Mouse (Mus musculus): ENCODE data around the gene Rapgef5. TPM values are rescaled to one million over a fixed set of nuclear protein-coding genes. Genes with fewer than 3 reads are reported as not detected.

Rapgef5 gene
- total RNA-seq, 2 experiments from 2014 or later, result 8.6 to 13.6 TPM

DNA sequence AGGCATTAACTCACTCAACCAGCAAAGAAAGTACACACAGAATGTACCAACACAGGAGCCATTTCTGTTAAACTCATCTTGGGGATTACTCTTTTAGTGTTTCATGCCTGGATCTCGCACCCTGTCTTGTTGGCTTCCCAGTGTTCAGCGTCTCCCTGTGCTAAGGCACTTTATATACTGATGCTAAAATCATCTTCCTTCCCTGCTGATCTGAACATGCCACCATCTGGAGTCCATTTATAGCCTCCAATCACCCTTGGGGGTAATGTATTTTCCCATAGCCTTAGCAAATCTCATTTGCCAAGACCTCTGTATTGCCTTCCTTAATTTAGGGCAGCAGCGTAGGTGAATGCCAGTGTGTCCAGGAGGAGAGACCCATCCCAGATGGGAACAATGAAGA lies 11.6 kb downstream of the Rapgef5 start:
- no peak for DNase-seq
- intact Hi-C loops (cut with DNase I; ENCODE audit: low total_unique reads), result no loop called here

DNA sequence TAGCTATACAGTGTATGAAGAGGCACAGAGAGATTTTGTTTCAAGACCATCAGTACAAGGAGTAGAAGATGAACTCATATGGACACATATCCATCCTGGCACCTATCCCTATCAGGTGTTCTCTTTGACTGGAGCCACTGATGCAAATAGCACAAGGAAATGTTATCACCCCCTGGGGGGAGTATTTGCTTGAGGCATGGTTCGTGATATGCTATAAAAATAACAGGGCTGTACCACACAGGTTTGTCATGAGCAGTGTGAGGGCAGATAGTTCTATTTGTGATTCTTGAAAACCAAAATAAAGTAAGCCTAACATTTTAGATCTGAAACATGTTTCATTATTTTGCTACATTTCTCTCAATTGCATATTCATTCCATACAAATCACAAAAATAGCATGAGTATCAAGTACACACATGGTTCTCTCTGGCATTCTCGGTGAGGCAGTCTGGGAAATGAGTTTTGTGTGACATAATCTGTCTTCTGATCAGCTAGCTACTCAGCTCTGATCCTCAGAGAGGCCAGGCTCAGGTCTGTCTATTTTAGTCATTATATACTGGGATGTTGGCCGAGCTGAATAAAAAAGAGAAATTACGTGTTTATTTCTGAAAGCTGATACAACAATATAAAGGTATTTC lies 12.3 kb downstream of the Rapgef5 start:
- no peak for DNase-seq
- intact Hi-C loops (cut with DNase I; ENCODE audit: low total_unique reads), result no loop called here

DNA sequence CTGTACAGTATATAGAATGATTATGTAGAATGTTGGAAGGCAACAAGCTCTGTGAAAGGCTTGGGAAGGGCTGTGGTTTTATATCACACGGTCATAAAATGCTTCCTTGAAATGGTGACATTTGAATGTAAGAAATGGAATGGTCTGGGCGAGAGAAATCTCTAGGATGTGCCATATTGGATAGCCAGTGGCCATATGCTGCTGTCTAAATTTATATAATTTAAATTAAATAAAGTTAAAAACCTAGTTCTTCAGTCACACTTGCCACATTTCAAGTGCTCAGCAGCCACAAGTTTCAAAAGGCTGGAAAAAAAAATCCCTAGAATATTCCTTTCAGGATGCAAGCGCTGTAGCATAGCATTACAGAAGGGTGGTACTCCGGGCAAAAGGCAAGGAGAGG lies 14.8 kb downstream of the Rapgef5 start:
- DNase-seq, result no peak
- intact Hi-C loops (cut with DNase I; ENCODE audit: low total_unique reads), result no loop called here

DNA sequence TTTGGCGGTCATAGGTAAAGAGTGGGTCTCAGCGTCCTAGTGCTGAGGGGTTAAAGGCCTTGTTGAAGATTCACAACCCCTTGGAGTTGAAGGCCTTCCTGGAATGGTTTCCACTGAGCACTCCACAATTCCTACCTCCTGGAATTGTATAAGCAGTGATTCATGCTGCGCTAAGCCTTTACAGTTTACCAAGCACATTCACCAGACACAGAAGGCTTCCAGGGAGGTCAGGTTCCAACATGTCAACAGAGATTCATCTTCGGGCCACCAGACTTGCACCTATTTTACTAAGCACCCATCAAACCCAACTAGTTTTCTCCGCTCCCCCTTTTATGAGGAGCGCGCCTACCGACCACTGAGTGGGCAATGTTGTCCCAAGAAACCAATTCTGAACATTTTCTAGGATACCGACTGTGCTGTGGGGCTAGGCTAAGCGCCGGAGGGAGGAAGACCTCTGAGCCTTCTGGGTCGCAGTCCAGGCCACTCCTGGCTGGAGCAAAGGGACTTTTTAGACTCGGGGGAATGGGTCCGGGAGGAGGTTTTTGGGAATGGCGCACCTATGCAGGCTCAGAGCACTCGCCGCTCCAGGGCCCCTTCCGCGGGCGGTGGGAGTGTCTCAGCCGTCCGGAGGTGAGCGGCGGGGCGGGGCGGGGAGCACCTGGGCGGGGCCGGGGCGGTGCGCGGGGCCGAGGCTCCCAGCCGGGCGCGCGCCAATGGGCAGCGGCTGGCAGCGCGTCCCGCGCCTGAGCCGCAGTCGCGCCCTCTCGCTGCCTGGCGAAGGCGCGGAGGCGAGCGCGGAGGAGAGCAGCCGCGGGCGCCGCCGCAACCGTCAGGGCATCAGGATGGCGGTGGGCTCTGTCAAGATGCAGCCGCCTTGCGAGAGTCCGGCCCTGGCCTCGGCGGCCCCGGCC lies 17.2 kb downstream of the Rapgef5 start:
- intact Hi-C loops (cut with DNase I; ENCODE audit: low total_unique reads), result no loop called here
- peak; percentile 9 for DNase-seq

DNA sequence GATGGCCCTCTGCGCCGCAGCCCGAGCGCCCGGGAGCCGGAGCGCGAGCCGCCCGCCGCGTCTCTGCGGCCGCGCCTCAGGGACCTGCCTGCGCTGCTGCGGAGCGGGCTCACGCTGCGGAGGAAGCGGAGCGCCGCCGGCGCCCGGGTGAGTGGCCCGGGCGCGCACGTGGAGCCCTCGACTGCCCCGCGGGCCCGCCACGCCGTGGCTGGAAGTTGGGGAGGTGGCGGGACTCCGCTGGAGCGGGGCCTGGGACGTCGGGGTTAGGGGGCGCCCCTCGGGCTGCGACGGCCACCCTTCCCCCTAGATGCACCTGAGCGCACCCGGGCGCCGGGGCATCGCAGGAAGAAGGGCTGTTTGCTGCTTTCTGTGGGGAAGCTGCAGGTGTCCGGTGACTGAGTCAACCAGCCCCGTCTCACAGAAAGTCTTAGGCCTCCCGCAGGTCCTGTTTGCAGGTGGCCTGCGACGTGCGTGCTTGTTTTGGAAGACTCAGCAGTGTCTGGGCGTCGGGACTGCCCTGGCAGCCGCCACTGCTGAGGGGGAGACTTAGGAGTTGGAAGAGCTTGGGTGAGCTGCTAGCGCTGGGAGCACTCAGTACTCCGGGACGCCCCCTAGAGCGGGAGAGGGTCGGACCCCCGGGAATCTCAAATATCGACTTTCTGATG lies 17.9 kb downstream of the Rapgef5 start:
- intact Hi-C loops (cut with DNase I; ENCODE audit: low total_unique reads), result no loop called here
- DNase-seq, result peak; percentile 5

DNA sequence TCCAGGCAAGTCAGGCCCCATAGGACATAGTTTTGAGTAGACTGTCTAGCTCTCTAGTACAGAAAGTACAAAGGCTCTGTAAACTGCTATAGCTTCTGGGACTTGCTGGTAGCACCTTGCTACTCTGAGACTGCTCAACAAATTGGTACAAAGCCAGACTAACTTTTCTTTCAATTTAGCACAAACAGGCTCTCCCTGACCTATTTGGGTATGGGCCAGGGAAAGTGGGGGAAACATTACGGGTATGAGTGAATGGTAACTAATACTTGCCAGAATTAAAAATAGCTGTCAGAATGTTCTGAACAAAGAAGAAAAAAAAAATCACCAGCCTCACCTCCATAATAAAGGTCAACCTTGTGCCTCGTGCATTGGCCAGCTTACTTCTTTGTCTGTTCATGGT lies 24.1 kb downstream of the Rapgef5 start:
- DNase-seq, result no peak
- intact Hi-C loops (cut with DNase I; ENCODE audit: low total_unique reads), result no loop called here

DNA sequence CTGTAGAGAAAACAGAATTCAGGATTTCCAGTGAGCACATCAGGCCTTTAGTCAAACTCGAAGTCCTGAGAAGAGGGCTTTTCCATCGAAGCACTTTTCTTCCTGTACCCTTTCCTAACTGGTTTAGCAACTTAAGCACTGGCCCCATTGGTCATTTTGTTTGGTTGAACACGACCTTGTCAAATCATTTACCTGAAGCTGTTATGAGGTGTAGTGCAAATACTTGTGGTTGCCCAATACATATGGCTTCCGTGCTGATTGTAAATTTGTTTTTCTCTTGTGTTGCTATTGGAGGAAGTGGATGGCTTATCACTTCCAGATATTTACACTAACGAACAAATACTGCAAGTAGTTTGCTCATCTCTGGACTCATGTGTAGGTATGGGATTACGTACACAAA lies 29.0 kb downstream of the Rapgef5 start:
- DNase-seq, result no peak
- intact Hi-C loops (cut with DNase I; ENCODE audit: low total_unique reads), result no loop called here

DNA sequence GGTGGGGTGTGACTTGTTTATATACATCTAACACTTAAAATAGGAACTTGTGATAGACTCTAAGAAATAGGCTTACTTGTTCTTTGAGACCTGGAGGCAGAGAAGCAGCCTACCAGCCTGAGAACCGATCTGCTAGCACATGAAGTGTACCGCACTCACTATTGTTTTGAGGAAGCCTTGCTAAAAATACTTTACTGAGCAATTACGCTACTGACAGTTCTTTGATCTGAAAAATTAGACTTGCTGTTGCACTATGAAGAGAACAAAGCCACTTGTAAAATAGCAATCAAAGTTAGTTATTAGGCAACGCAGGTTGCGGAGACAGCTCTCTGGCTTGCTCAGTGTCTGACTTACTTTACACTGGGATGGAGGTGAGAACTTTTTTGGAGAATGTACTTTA lies 37.1 kb downstream of the Rapgef5 start:
- intact Hi-C loops (cut with DNase I; ENCODE audit: low total_unique reads), result no loop called here
- no peak for DNase-seq

DNA sequence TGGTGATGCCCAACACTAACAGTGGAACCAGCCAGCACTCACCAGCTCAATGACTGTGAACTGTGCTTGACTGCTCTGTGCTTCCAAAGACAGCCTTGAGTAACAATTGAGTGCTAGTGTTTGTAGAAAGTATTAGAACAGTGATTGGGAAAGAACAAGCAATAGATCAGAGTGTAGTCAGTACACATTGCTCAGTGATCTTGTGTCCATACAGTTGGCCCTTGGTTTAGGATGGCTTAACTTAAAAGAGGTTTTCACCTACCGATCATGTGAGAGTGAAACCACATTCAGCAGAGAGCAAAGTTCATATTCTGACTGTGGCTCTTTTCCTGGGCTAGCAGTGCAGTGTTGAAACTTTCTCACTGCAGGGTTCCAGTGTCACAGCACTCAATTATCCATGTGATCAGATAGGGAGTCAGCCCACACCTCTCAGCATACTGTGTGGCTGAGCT lies 38.4 kb downstream of the Rapgef5 start:
- no peak for DNase-seq
- intact Hi-C loops (cut with DNase I; ENCODE audit: low total_unique reads), result no loop called here

DNA sequence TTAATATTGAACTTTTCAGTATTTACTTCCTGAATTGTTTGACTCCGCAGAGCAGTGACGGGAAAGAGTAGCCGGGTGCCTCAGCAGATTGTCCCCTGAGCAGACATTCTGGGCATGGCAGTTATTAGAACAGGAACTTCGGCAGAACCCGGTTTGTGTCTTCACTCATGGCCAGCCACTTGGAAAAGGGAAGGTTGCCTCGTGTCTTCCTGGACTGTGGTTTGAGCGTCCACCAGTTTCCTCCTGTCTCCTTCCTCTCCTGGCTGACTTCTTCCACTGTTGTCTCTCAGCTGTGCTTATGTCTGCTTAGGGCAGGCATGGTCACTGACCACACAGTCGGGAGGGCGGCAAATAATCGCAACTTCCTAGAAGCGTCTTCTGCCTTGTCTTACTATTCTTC lies 44.2 kb downstream of the Rapgef5 start:
- intact Hi-C loops (cut with DNase I; ENCODE audit: low total_unique reads), result no loop called here
- peak; percentile 6 for DNase-seq

DNA sequence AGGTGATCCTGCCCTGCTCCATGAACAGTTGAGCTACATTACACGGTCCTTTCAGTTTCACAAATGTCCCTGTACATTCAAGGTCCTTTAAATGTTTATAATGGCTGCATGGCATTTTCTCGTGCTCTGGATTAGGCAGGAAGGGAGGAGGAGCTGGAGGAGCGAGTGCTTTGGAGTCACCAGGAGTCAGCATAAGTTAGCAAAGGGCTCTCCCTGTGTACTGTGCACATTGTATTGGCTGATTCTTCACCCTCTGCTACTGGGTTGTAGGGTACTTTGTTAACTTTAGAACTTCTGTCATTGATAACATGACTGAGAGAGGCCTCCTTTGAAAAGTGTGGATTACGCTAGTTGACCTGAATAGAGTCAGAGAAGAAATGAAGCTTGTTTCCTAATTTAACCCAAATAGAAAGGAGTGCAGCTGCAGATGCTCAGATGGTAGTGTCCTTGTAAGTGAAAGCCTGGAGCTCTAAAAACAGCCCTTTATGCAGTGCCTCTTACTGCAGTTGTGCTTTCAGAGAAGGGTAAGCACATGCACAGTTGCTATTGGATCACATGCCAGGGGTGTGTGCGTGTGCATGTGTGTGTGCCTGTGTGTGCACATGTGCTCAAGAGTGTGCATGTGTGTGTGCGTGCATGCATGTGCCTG lies 45.3 kb downstream of the Rapgef5 start:
- intact Hi-C loops (cut with DNase I; ENCODE audit: low total_unique reads), result no loop called here
- no peak for DNase-seq

DNA sequence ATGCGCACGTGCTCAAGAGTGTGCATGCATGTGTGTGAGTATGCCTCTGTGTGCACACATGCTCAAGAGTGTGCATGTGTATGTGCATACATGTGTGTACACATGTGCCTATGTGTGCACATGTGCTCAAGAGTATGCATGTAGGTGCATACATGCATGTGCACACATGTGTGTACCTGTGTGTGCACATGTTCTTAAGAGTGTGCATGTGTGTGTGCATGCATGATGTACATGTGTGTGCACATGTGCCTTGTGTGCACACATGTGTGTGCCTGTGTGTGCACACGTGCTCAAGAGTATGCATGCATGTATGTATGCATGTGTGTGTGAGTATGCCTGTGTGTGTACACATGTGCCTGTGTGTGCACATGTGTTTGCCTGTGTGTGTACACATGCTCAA lies 45.8 kb downstream of the Rapgef5 start:
- intact Hi-C loops (cut with DNase I; ENCODE audit: low total_unique reads), result no loop called here
- no peak for DNase-seq

DNA sequence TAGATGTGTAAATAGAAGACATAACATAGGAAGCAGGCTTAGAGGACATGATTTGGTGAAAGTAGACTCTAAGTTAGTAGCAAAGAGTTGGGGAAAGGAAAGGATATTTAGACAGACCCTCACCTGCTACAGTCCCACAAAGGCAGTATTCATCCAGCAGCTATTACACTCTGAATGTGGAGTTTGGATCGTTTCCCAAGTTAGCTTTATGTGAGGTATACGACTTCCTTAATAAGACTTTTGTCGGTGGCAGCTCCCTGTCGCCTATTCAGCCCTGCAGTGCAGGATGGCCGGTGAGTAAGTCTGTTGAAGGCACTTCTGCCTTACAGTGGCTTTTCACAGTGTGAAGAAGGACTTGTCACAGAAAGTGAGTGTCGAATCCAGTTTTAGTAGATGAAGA lies 47.6 kb downstream of the Rapgef5 start:
- intact Hi-C loops (cut with DNase I; ENCODE audit: low total_unique reads), result no loop called here
- DNase-seq, result no peak

DNA sequence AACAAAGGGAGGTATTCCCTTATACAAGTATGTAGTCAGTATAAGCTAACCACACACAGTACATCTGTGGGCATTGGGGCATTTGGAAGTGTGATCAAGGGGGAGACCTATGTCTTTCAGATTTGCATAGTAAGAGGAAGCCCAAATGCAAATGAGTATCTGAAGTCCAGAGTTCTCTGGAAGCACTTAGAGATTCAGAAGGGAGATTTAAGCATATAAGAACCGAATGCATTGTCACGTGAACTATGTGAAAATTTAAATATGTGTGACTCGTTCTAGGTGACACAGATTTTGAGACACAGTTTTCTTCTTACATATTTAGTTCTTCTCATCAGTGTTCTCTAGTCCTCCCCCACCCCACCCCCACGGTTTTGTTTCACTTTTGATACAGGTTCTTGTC lies 50.0 kb downstream of the Rapgef5 start:
- intact Hi-C loops (cut with DNase I; ENCODE audit: low total_unique reads), result no loop called here
- DNase-seq, result no peak

DNA sequence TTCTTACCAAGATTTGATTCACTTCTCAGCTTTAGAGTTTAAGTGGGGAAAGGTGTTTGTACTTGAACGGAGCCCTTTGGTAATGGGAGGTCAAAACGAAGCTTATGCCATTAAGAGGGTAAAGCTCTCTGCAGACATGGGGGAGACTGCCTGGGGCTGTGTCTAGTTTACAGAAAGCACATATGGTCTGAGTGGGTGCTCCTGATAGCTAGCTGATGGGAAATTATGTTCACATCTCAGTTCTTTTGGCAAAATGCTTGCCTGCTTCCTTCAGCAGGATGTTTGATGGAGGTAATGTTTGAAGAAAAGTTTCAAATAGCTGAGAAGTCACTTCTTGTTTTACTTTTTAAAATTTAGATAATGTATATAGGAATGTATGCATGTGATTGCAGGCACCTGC lies 53.4 kb downstream of the Rapgef5 start:
- no peak for DNase-seq
- intact Hi-C loops (cut with DNase I; ENCODE audit: low total_unique reads), result no loop called here

DNA sequence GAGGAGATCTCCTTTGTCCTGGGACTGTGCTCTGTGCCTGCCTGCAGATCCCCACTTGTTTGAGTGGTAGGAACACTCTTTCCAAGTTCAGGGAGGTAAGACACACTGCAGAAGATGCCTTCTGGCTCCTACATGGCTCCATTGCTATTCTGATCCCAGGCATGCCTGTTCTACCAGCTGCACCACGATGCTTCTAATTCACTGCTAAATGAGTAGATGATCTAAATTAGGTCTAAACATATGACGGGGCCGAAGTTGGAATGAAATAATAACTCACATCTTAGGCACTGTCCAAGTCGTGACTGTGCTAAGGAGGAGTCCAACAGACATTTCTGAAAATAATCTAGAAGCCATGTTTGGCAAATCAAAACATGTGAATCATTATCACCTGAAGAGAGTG lies 68.0 kb downstream of the Rapgef5 start:
- intact Hi-C loops (cut with DNase I; ENCODE audit: low total_unique reads), result loop anchor here (10.0 kb wide), 1 partner anchor 159 kb away; no protein-coding TSS in a partner anchor
- DNase-seq, result no peak

DNA sequence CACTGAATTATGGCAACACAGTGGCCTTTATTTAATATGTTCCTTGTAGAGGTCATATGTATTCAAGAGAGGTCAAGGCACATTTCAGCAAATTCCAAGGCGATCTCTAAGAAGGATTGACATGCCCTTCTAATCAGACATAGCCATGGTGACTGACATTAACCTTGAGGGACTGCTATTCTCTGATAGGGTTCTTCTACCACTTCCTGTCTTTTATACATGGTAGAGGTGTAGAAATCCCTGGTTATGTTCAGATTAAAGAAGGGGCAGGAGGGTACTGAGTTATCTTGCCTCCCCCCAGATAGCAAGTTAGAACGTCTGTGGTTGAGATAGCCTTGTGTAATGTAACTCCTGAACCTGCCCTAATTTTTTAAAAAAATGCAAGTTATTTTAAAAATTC lies 69.1 kb downstream of the Rapgef5 start:
- intact Hi-C loops (cut with DNase I; ENCODE audit: low total_unique reads), result loop anchor here (5.0 to 10.0 kb wide), 2 partner anchors 161 to 182 kb away; no protein-coding TSS in a partner anchor
- no peak for DNase-seq

DNA sequence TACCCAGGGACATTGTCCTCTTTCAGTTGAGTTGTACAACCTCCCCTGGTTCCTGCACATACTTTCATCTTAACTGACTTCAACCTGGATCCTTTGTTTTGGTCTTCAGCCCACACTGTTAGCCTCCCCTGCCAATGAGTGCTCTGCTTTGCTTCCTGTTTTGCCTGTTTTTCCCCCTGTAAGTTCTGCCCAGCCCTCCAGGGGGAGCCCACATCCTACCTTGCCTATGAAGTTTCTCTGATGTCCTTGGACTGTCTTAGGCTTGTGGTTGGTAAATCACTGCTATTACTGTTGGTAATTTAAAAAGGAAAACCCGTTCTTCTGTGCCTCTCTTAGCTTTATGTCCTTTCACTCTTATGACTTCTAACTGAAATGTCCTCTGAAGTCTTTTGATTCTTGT lies 69.8 kb downstream of the Rapgef5 start:
- intact Hi-C loops (cut with DNase I; ENCODE audit: low total_unique reads), result loop anchor here (5.0 to 10.0 kb wide), 2 partner anchors 161 to 181 kb away; no protein-coding TSS in a partner anchor
- DNase-seq, result peak; percentile 36

DNA sequence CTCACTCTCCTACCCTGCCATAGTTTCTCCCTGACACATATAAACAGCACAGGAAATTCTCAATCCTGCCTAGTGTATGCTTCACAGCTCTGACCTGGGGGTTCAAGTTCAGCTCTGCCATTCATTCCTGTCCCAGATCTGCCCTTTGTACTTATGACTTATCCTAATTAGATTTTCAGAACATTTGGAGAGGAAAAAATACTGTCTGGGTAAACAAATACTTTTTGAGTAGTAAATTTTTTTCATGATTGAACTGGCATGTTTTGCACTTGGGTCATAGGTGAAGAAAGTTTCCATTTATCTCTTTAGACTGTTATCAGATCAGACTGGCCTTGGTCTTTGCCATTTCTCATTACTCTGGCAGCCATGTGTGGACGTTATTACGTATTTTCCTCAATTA lies 72.9 kb downstream of the Rapgef5 start:
- intact Hi-C loops (cut with DNase I; ENCODE audit: low total_unique reads), result loop anchor here (5.0 to 10.0 kb wide), 2 partner anchors 164 to 178 kb away; no protein-coding TSS in a partner anchor
- no peak for DNase-seq

DNA sequence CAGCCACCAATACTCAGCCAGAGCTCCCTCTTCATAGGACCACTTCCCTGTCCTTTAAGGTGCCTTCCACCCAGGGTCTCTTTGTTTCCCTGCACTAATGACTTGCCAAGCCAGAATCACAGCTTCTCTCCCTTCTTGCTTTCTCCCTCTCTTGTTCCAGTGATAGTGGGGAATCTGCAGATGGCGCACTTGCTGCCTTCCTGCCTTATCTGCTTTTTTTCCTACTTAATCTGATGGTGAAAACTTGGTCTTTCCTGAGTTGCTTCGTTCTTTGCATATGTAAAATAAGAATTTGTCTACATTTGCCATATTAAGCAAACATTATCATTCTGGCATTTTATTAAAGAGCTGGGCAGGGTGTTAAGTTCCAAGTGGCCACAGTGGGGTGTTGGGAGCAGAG lies 75.7 kb downstream of the Rapgef5 start:
- intact Hi-C loops (cut with DNase I; ENCODE audit: low total_unique reads), result no loop called here
- no peak for DNase-seq

Data from gastrocnemius, postnatal 14 days (tissue).